Mouse (Mus musculus): ENCODE measurements around the gene Mertk. TPM values are rescaled to one million over a fixed set of nuclear protein-coding genes. Genes with fewer than 3 reads are reported as not detected.

Gene Mertk
- polyA plus RNA-seq, 1 experiment = 3.3 TPM

GRCm38 (mm10) chr2:128833035-128833434 is 134.3 kb downstream of the Mertk start:
- no peak for TF ChIP-seq POLR2A (IDR thresholded peaks at IDR 0.05; ENCODE audit: control insufficient read depth, extremely low read depth, insufficient read depth, low read length, poor library complexity)
- TF ChIP-seq CTCF (IDR thresholded peaks at IDR 0.05; ENCODE audit: borderline replicate concordance, control insufficient read depth, extremely low read depth, insufficient read depth, low read length, poor library complexity) = no peak
- Histone ChIP-seq H3K27me3 (ENCODE audit: control insufficient read depth, insufficient read depth, low read length) (no peaks in the 10 kb centered on the region), H3K4me3 (ENCODE audit: control insufficient read depth, insufficient read depth, low read length) (no peak overlapping the region), H3K4me1 (replicated peaks; ENCODE audit: control insufficient read depth, insufficient read depth, low read length) (peaks cover 3% of the 10 kb centered on the region; the same call in 1 of the 2 replicates), H3K27ac (ENCODE audit: control insufficient read depth, insufficient read depth, low read length) (no peak overlapping the region), H3K36me3 (ENCODE audit: control insufficient read depth, insufficient read depth, low read length) (peaks cover 57% of the 10 kb centered on the region)
- no peak for DNase-seq
- 97% methylated on average over 2 of the region's 2 CpGs for WGBS

- peaks cover 3% of the 10 kb centered on the region; the same call in 1 of the 2 replicates for H3K4me1 ChIP-seq (replicated peaks; ENCODE audit: control insufficient read depth, insufficient read depth, low read length)
- H3K36me3 ChIP-seq (ENCODE audit: control insufficient read depth, insufficient read depth, low read length) = peaks cover 57% of the 10 kb centered on the region
- DNase-seq = no peak
- H3K27ac ChIP-seq (ENCODE audit: control insufficient read depth, insufficient read depth, low read length) = no peak overlapping the region
- no peak overlapping the region for H3K4me3 ChIP-seq (ENCODE audit: control insufficient read depth, insufficient read depth, low read length)
- 99% methylated on average over 2 of the region's 2 CpGs for WGBS
- no peaks in the 10 kb centered on the region for H3K27me3 ChIP-seq (ENCODE audit: control insufficient read depth, insufficient read depth, low read length)
- TF ChIP-seq POLR2A (IDR thresholded peaks at IDR 0.05; ENCODE audit: control insufficient read depth, extremely low read depth, insufficient read depth, low read length, poor library complexity) (no peak), CTCF (IDR thresholded peaks at IDR 0.05; ENCODE audit: borderline replicate concordance, control insufficient read depth, extremely low read depth, insufficient read depth, low read length, poor library complexity) (no peak)
These were observed 134.7 kb downstream of the Mertk start for GRCm38 (mm10) chr2:128833435-128833834.

- H3K36me3 ChIP-seq (ENCODE audit: control insufficient read depth, insufficient read depth, low read length) = peaks cover 48% of the 10 kb centered on the region
These were observed 138.8 kb downstream of the Mertk start for GRCm38 (mm10) chr2:128837531-128837930.

GRCm38 (mm10) chr2:128838611-128839010 is 139.9 kb downstream of the Mertk start:
- H3K27ac ChIP-seq (ENCODE audit: control insufficient read depth, insufficient read depth, low read length) = no peak overlapping the region
- no peaks in the 10 kb centered on the region for H3K4me1 ChIP-seq (replicated peaks; ENCODE audit: control insufficient read depth, insufficient read depth, low read length)
- no peak for DNase-seq
- no peak overlapping the region for H3K4me3 ChIP-seq (ENCODE audit: control insufficient read depth, insufficient read depth, low read length)
- WGBS = 97% methylated on average over 3 of the region's 3 CpGs
- no peaks in the 10 kb centered on the region for H3K27me3 ChIP-seq (ENCODE audit: control insufficient read depth, insufficient read depth, low read length)
- H3K36me3 ChIP-seq (ENCODE audit: control insufficient read depth, insufficient read depth, low read length) = peaks cover 52% of the 10 kb centered on the region
- TF ChIP-seq POLR2A (IDR thresholded peaks at IDR 0.05; ENCODE audit: control insufficient read depth, extremely low read depth, insufficient read depth, low read length, poor library complexity) = no peak
- no peak for TF ChIP-seq CTCF (IDR thresholded peaks at IDR 0.05; ENCODE audit: borderline replicate concordance, control insufficient read depth, extremely low read depth, insufficient read depth, low read length, poor library complexity)

More at GRCm38 (mm10) chr2:128837531-128837930, 138.8 kb downstream of the Mertk start:
- TF ChIP-seq CTCF (IDR thresholded peaks at IDR 0.05; ENCODE audit: borderline replicate concordance, control insufficient read depth, extremely low read depth, insufficient read depth, low read length, poor library complexity) (no peak), POLR2A (IDR thresholded peaks at IDR 0.05; ENCODE audit: control insufficient read depth, extremely low read depth, insufficient read depth, low read length, poor library complexity) (no peak)
- Histone ChIP-seq H3K27ac (ENCODE audit: control insufficient read depth, insufficient read depth, low read length) (no peak overlapping the region), H3K4me1 (replicated peaks; ENCODE audit: control insufficient read depth, insufficient read depth, low read length) (no peaks in the 10 kb centered on the region), H3K27me3 (ENCODE audit: control insufficient read depth, insufficient read depth, low read length) (no peaks in the 10 kb centered on the region), H3K4me3 (ENCODE audit: control insufficient read depth, insufficient read depth, low read length) (no peak overlapping the region)
- DNase-seq = no peak
- WGBS = 98% methylated on average over 8 of the region's 8 CpGs

- Histone ChIP-seq H3K4me3 (ENCODE audit: control insufficient read depth, insufficient read depth, low read length) (no peak overlapping the region), H3K36me3 (ENCODE audit: control insufficient read depth, insufficient read depth, low read length) (peaks cover 51% of the 10 kb centered on the region), H3K27me3 (ENCODE audit: control insufficient read depth, insufficient read depth, low read length) (no peaks in the 10 kb centered on the region), H3K4me1 (replicated peaks; ENCODE audit: control insufficient read depth, insufficient read depth, low read length) (no peaks in the 10 kb centered on the region), H3K27ac (ENCODE audit: control insufficient read depth, insufficient read depth, low read length) (no peak overlapping the region)
- TF ChIP-seq CTCF (IDR thresholded peaks at IDR 0.05; ENCODE audit: borderline replicate concordance, control insufficient read depth, extremely low read depth, insufficient read depth, low read length, poor library complexity) (no peak), POLR2A (IDR thresholded peaks at IDR 0.05; ENCODE audit: control insufficient read depth, extremely low read depth, insufficient read depth, low read length, poor library complexity) (no peak)
- DNase-seq = no peak
- 94% methylated on average over 2 of the region's 2 CpGs for WGBS
These were observed 140.7 kb downstream of the Mertk start for GRCm38 (mm10) chr2:128839501-128839900.

- Histone ChIP-seq H3K27ac (ENCODE audit: control insufficient read depth, insufficient read depth, low read length) (no peak overlapping the region), H3K36me3 (ENCODE audit: control insufficient read depth, insufficient read depth, low read length) (peaks cover 62% of the 10 kb centered on the region), H3K4me1 (replicated peaks; ENCODE audit: control insufficient read depth, insufficient read depth, low read length) (no peaks in the 10 kb centered on the region), H3K4me3 (ENCODE audit: control insufficient read depth, insufficient read depth, low read length) (no peak overlapping the region), H3K27me3 (ENCODE audit: control insufficient read depth, insufficient read depth, low read length) (no peaks in the 10 kb centered on the region)
- 92% methylated on average over 8 of the region's 8 CpGs for WGBS
- no peak for DNase-seq
- TF ChIP-seq CTCF (IDR thresholded peaks at IDR 0.05; ENCODE audit: borderline replicate concordance, control insufficient read depth, extremely low read depth, insufficient read depth, low read length, poor library complexity) = no peak
- no peak for TF ChIP-seq POLR2A (IDR thresholded peaks at IDR 0.05; ENCODE audit: control insufficient read depth, extremely low read depth, insufficient read depth, low read length, poor library complexity)
These were observed 143.7 kb downstream of the Mertk start for GRCm38 (mm10) chr2:128842437-128842836.

- Histone ChIP-seq H3K36me3 (ENCODE audit: control insufficient read depth, insufficient read depth, low read length) (peaks cover 56% of the 10 kb centered on the region), H3K4me1 (replicated peaks; ENCODE audit: control insufficient read depth, insufficient read depth, low read length) (no peaks in the 10 kb centered on the region), H3K27me3 (ENCODE audit: control insufficient read depth, insufficient read depth, low read length) (no peaks in the 10 kb centered on the region), H3K27ac (ENCODE audit: control insufficient read depth, insufficient read depth, low read length) (no peak overlapping the region), H3K4me3 (ENCODE audit: control insufficient read depth, insufficient read depth, low read length) (no peak overlapping the region)
- TF ChIP-seq CTCF (IDR thresholded peaks at IDR 0.05; ENCODE audit: borderline replicate concordance, control insufficient read depth, extremely low read depth, insufficient read depth, low read length, poor library complexity) = no peak
- TF ChIP-seq POLR2A (IDR thresholded peaks at IDR 0.05; ENCODE audit: control insufficient read depth, extremely low read depth, insufficient read depth, low read length, poor library complexity) = no peak
- WGBS = over 99% methylated on average over 2 of the region's 2 CpGs
- no peak for DNase-seq
These were observed 151.3 kb downstream of the Mertk start for GRCm38 (mm10) chr2:128850036-128850435.

Other genes starting within 250 kb of the Mertk start
- not detected in 2 replicates for gene Spdye4c, start 107.7 kb upstream of the Mertk start, polyA plus RNA-seq (2012; rRNA removed)
- 71.4 and 93.6 TPM in 2 replicates for gene Anapc1, start 11.6 kb upstream of the Mertk start, polyA plus RNA-seq (2012; rRNA removed)
- gene Tmem87b, start 119.2 kb downstream of the Mertk start, polyA plus RNA-seq (2012; rRNA removed) = 16.2 and 18.3 TPM in 2 replicates
- gene Fbln7, start 164.0 kb downstream of the Mertk start, polyA plus RNA-seq (2012; rRNA removed) = 0.64 and 0.69 TPM in 2 replicates
- gene Zc3h8, start 245.1 kb downstream of the Mertk start, polyA plus RNA-seq (2012; rRNA removed) = 1.6 and 1.7 TPM in 2 replicates

Data from thymus, adult 2 months (tissue).